Mouse (Mus musculus) myocyte (in vitro differentiated cells): ENCODE results near the gene Iqgap2. TPM values are rescaled to one million over a fixed set of nuclear protein-coding genes. Genes with fewer than 3 reads are reported as not detected.

Experiments used
- H3K27me3 ChIP-seq: one replicate; pipeline ENCODE4 v1.6.1; 2011; ENCODE audit not compliant: control insufficient read depth, insufficient read depth, insufficient read length
- H3K36me3 ChIP-seq: one replicate; pipeline ENCODE4 v1.6.1; 2011; ENCODE audit not compliant: control insufficient read depth, insufficient read depth
- H3K4me2 ChIP-seq: one replicate; pipeline ENCODE4 v1.6.1; 2011; ENCODE audit warnings: low read depth, control low read depth
- H3K4me3 ChIP-seq: one replicate; pipeline ENCODE4 v1.5.1; 2011; ENCODE audit warnings: mild to moderate bottlenecking, control low read depth, moderate library complexity
- H3K79me2 ChIP-seq: one replicate; pipeline ENCODE4 v1.6.1; 2011; ENCODE audit not compliant: control insufficient read depth, insufficient read depth
- H3ac ChIP-seq: one replicate; pipeline ENCODE4 v1.6.1; 2011; ENCODE audit not compliant: control insufficient read depth, insufficient read length
- CEBPB ChIP-seq: IDR thresholded peaks from 2 replicates; pipeline ENCODE4 v1.6.1; 2011; ENCODE audit warnings: mild to moderate bottlenecking, moderate library complexity; ENCODE audit not compliant: poor library complexity, insufficient read depth, severe bottlenecking
- E2F4 ChIP-seq: IDR thresholded peaks from one replicate; pipeline ENCODE4 v1.6.1; 2011; ENCODE audit warnings: mild to moderate bottlenecking, control low read depth, moderate library complexity; ENCODE audit not compliant: insufficient read depth
- MAX ChIP-seq: IDR thresholded peaks from one replicate; pipeline ENCODE4 v1.6.1; 2011; ENCODE audit warnings: low read depth, mild to moderate bottlenecking, control low read depth
- MYOD1 ChIP-seq, 3 experiments: IDR thresholded peaks; one replicate each; pipeline ENCODE4 v1.6.1; 2011; ENCODE audit warnings: control low read depth in 2 of 3, low read depth in 2 of 3, mild to moderate bottlenecking in 2 of 3, moderate library complexity in 1 of 3; ENCODE audit not compliant: insufficient read length in 2 of 3, control insufficient read depth in 1 of 3
- MYOG ChIP-seq, 3 experiments: IDR thresholded peaks; one replicate each; pipeline ENCODE4 v1.6.1; 2011; ENCODE audit warnings: control low read depth in 2 of 3, low read depth in 2 of 3, mild to moderate bottlenecking in 2 of 3; ENCODE audit not compliant: insufficient read length in 2 of 3, control insufficient read depth in 1 of 3, insufficient read depth in 1 of 3
- POLR2A ChIP-seq: IDR thresholded peaks from one replicate; pipeline ENCODE4 v1.6.1; 2011; ENCODE audit warnings: low read depth, mild to moderate bottlenecking, control low read depth, moderate library complexity; ENCODE audit not compliant: insufficient read length
- POLR2AphosphoS2 ChIP-seq: IDR thresholded peaks from one replicate; pipeline ENCODE4 v1.6.1; 2011; ENCODE audit warnings: low read depth, control low read depth; ENCODE audit not compliant: insufficient read length
- REST ChIP-seq: IDR thresholded peaks from one replicate; pipeline ENCODE4 v1.6.1; 2011; ENCODE audit warnings: mild to moderate bottlenecking, control low read depth, moderate library complexity; ENCODE audit not compliant: insufficient read depth, insufficient read length
- SRF ChIP-seq: IDR thresholded peaks from one replicate; pipeline ENCODE4 v1.6.1; 2011; ENCODE audit warnings: low read depth; ENCODE audit not compliant: control insufficient read depth, insufficient read length
- TCF12 ChIP-seq: IDR thresholded peaks from one replicate; pipeline ENCODE4 v1.6.1; 2011; ENCODE audit warnings: mild to moderate bottlenecking, control low read depth; ENCODE audit not compliant: poor library complexity, insufficient read depth, severe bottlenecking
- TCF3 ChIP-seq: IDR thresholded peaks from one replicate; pipeline ENCODE4 v1.6.1; 2011; ENCODE audit warnings: low read depth, control low read depth; ENCODE audit not compliant: insufficient read length
- USF1 ChIP-seq: IDR thresholded peaks from one replicate; pipeline ENCODE4 v1.6.1; 2011; ENCODE audit warnings: low read depth, mild to moderate bottlenecking, control low read depth, moderate library complexity
- polyA plus RNA-seq: library from polyadenylated mRNA; unstranded; fragments of >200 nt; fragmentation: generic; extraction: Trizol; gene quantifications from one replicate; pipeline ENCODE4 v1.2.1, GENCODE M21; 2012; ENCODE audit warnings: missing spikeins

Gene Iqgap2
- polyA plus RNA-seq, 1 experiment: 0.02 TPM

- H3K4me2 ChIP-seq: no peak overlapping the region
- TF ChIP-seq MYOD1 (IDR thresholded peaks at IDR 0.05; ENCODE audit: control insufficient read depth in 1 of 3, insufficient read length in 2 of 3, low read depth in 2 of 3) (no peak), MAX (no peak), REST (no peak), CEBPB (no peak), TCF12 (no peak), USF1 (no peak), POLR2A (no peak), SRF (no peak), TCF3 (no peak), POLR2AphosphoS2 (no peak), E2F4 (no peak)
- no peaks in the 10 kb centered on the region for H3K79me2 ChIP-seq
- no peaks in the 10 kb centered on the region for H3K36me3 ChIP-seq
- H3K4me3 ChIP-seq: no peak overlapping the region
- no peak overlapping the region for H3ac ChIP-seq
- H3K27me3 ChIP-seq: no peaks in the 10 kb centered on the region
Observed at GRCm38 (mm10) chr13:95918624-95919284, 27.0 kb upstream of the Iqgap2 start.

- TF ChIP-seq MYOD1 (IDR thresholded peaks at IDR 0.05; ENCODE audit: control insufficient read depth in 1 of 3, insufficient read length in 2 of 3, low read depth in 2 of 3): no peak
- TF ChIP-seq MYOG (IDR thresholded peaks at IDR 0.05; ENCODE audit: control insufficient read depth in 1 of 3, insufficient read depth in 1 of 3, insufficient read length in 2 of 3, low read depth in 2 of 3): no peak
- no peak for TF ChIP-seq REST
- TF ChIP-seq POLR2AphosphoS2: no peak
- no peak for TF ChIP-seq CEBPB
- TF ChIP-seq TCF3: no peak
- TF ChIP-seq SRF: no peak
- TF ChIP-seq USF1: no peak
- TF ChIP-seq POLR2A: no peak
- TF ChIP-seq E2F4: no peak
- TF ChIP-seq TCF12: no peak
- no peak for TF ChIP-seq MAX
- Histone ChIP-seq H3K79me2 (no peaks in the 10 kb centered on the region), H3ac (no peak overlapping the region), H3K36me3 (no peaks in the 10 kb centered on the region), H3K4me2 (no peak overlapping the region), H3K27me3 (no peaks in the 10 kb centered on the region), H3K4me3 (no peak overlapping the region)
Observed at GRCm38 (mm10) chr13:95913046-95913406, 21.3 kb upstream of the Iqgap2 start.

GRCm38 (mm10) chr13:95912157-95913045 lies 20.7 kb upstream of the Iqgap2 start:
- Histone ChIP-seq H3K36me3 (no peaks in the 10 kb centered on the region), H3K4me2 (no peak overlapping the region), H3K79me2 (no peaks in the 10 kb centered on the region), H3K27me3 (no peaks in the 10 kb centered on the region), H3ac (no peak overlapping the region), H3K4me3 (no peak overlapping the region)
- TF ChIP-seq REST (no peak), CEBPB (no peak), E2F4 (no peak), MAX (no peak), POLR2AphosphoS2 (no peak), TCF3 (no peak), SRF (no peak), MYOD1 (IDR thresholded peaks at IDR 0.05; ENCODE audit: control insufficient read depth in 1 of 3, insufficient read length in 2 of 3, low read depth in 2 of 3) (no peak), POLR2A (no peak), TCF12 (no peak), USF1 (no peak), MYOG (IDR thresholded peaks at IDR 0.05; ENCODE audit: control insufficient read depth in 1 of 3, insufficient read depth in 1 of 3, insufficient read length in 2 of 3, low read depth in 2 of 3) (no peak)

- H3K4me2 ChIP-seq: no peak overlapping the region
- TF ChIP-seq TCF12 (no peak), TCF3 (no peak), REST (no peak), POLR2AphosphoS2 (no peak), MYOD1 (IDR thresholded peaks at IDR 0.05; ENCODE audit: control insufficient read depth in 1 of 3, insufficient read length in 2 of 3, low read depth in 2 of 3) (no peak), MYOG (IDR thresholded peaks at IDR 0.05; ENCODE audit: control insufficient read depth in 1 of 3, insufficient read depth in 1 of 3, insufficient read length in 2 of 3, low read depth in 2 of 3) (no peak), CEBPB (no peak), MAX (no peak)
- no peak overlapping the region for H3ac ChIP-seq
Observed at GRCm38 (mm10) chr13:95910270-95910669, 18.5 kb upstream of the Iqgap2 start.

More at GRCm38 (mm10) chr13:95910270-95910669, 18.5 kb upstream of the Iqgap2 start:
- no peak overlapping the region for H3K4me3 ChIP-seq
- no peaks in the 10 kb centered on the region for H3K36me3 ChIP-seq
- no peaks in the 10 kb centered on the region for H3K27me3 ChIP-seq
- H3K79me2 ChIP-seq: no peaks in the 10 kb centered on the region
